Mouse (Mus musculus) lung, adult 2 months (tissue): Measurements from ENCODE around the gene Slc28a2. TPM values are rescaled to one million over a fixed set of nuclear protein-coding genes. Genes with fewer than 3 reads are reported as not detected.
"Not testable (repeated sequence)": the region's sequence is repeated elsewhere in the genome, so short reads cannot be mapped to it uniquely, and the experiment has no call there.

ENCODE experiments used
- DNase-seq: peaks from one replicate; pipeline ENCODE4 v3.0.0; 2022
- H3K4me1 ChIP-seq: fragments of 200-500 bp; 2 replicates; pipeline ENCODE4 v1.6.1; 2011; ENCODE audit warnings: low read length; ENCODE audit not compliant: control insufficient read depth, insufficient read depth
- H3K4me3 ChIP-seq: fragments of 200-500 bp; replicated peaks from 2 replicates; pipeline ENCODE3; 2011; ENCODE audit warnings: low read depth, mild to moderate bottlenecking, control low read depth, low read length; ENCODE audit errors: extremely low read depth
- CTCF ChIP-seq: fragments of 200-500 bp; IDR thresholded peaks from 2 replicates; pipeline ENCODE4 v1.5.1; 2011; ENCODE audit warnings: mild to moderate bottlenecking, low read length, control low read depth; ENCODE audit not compliant: insufficient read depth
- POLR2A ChIP-seq: fragments of 200-500 bp; IDR thresholded peaks from 2 replicates; pipeline ENCODE4 v1.6.1; 2011; ENCODE audit warnings: low read depth, mild to moderate bottlenecking, control low read depth, low read length, borderline replicate concordance; ENCODE audit errors: extremely low read depth
- WGBS: fragments of 180-500 bp; shearing (Covaris S2); methylation state at CpG from one replicate; pipeline ENCODE4 v1.1.7; 2018; 5-methylcytosine and 5-hydroxymethylcytosine counted together
- polyA plus RNA-seq: library from polyadenylated mRNA; depleted of rRNA; stranded (reverse); fragments of >200 nt; gene quantifications from 2 replicates; pipeline ENCODE4 v1.2.3, GENCODE M21; 2012; rRNA removed

Slc28a2 gene
- polyA plus RNA-seq: 1.5 and 2.7 TPM in 2 replicates

GRCm38 (mm10) chr2:122426200-122426599 is at the start of gene Slc28a2:
Gene Slc28a2, plus strand, starts transcription at chr2:122426477.
- DNase-seq, H3K4me3 ChIP-seq, H3K4me1 ChIP-seq: not testable (repeated sequence)
- 26% methylated on average over 3 of the region's 3 CpGs for WGBS

DNA sequence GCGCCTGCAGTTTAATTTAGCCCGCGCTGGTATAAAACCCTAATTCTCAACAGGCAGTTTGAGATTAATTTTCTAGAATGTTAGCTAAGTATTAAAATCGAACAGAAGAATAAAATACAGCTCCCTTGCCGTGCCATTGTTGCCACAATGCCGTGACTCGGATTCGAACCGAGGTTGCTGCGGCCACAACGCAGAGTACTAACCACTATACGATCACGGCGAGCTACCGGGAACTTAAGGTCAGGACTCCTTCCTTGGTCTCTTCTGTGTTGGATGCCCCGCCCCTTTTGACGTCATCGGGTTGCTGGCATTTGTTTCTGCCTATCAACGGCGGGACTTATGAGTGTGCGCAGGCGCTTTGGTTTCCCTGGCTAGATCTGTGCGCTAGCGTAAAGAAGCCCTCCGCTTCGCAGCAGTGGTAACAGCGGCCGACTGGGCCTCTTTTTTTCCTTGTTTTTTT is 49.0 kb upstream of the Slc28a2 start:
- H3K4me1 ChIP-seq: peaks cover 2% of the 10 kb centered on the region; the same call in 1 of the 2 replicates
- TF ChIP-seq CTCF (no peak), POLR2A (peak; percentile 90; the same call in 1 of the 2 replicates)
- peak; percentile 98 for DNase-seq
- peak overlapping the region; percentile 76 for H3K4me3 ChIP-seq
- WGBS: under 1% methylated on average over 28 of the region's 28 CpGs

DNA sequence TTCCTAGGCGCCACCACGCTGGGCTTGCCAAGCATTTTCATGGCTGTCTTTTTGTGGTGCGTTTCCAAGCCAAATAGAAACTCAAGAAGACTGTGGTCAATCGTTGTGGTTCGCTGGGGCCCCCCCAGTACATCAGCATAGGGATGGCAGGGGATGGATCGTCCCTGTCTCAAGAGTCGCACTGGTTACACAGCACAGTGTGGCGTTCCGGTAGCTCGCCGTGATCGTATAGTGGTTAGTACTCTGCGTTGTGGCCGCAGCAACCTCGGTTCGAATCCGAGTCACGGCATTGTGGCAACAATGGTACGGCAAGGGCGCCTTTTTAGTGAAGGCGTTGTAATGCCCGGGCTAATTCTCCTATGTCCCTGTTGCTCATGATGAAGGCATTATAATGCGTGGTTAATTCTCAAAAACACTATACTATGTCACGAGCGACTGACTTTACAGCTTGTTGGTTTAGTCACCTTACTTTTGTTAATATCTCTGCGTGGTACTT is 48.5 kb upstream of the Slc28a2 start:
- TF ChIP-seq POLR2A (no peak; the same call in 1 of the 2 replicates), CTCF (no peak)
- peak; percentile 77 for DNase-seq

DNA sequence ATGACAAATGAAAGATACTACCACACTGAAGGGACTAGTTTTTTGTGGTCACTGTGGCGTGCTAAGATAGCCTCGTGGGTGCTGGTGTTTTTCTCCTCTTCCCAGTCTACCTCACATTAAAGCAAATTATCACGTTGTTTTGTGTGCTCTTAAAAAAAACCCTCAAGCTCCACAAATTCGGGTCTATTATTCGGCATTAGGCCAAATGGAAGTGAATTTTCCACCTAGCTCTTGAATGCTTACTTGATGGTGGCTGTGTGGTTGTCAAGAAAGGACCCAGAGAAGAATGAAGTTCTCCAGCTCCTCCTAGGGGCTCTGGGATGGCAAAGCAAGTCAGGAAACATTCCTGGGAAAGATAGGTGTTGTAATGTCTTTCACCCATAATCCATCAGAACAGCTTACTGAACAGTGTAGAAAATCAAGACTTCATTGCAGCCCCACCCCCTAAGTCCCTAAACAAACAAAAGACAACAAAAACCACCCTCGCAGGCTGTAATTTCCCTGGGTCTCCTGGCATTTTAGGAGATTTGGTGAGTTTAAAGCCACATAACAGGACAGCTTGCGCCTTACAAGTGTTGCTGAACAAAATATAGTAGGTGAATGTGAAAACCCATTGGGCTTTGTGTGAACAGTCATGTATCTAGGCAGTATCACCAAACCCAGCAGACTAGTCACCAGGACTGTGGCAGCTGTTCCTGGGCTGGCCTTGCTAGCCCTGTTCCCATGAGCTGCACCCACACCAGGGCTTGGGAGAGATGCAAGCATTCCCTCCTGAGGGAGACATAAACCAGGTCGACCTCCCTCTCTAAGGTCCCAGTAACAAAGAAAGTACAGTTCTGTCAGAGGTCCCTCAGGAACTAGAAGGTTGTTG is 47.6 kb upstream of the Slc28a2 start:
- WGBS: 20% methylated on average over 8 of the region's 8 CpGs
- Histone ChIP-seq H3K4me1 (peaks cover 2% of the 10 kb centered on the region; the same call in 1 of the 2 replicates), H3K4me3 (peak overlapping the region; percentile 37)
- TF ChIP-seq POLR2A: no peak
- 0 out of 2 replicates have a peak, but pooled peaks have one; percentile 8 for TF ChIP-seq CTCF
- DNase-seq: peak; percentile 20

More for the DNA sequence above, 48.5 kb upstream of the Slc28a2 start:
- Histone ChIP-seq H3K4me3 (peak overlapping the region; percentile 76), H3K4me1 (peaks cover 2% of the 10 kb centered on the region; the same call in 1 of the 2 replicates)
- WGBS: under 1% methylated on average over 26 of the region's 26 CpGs

DNA sequence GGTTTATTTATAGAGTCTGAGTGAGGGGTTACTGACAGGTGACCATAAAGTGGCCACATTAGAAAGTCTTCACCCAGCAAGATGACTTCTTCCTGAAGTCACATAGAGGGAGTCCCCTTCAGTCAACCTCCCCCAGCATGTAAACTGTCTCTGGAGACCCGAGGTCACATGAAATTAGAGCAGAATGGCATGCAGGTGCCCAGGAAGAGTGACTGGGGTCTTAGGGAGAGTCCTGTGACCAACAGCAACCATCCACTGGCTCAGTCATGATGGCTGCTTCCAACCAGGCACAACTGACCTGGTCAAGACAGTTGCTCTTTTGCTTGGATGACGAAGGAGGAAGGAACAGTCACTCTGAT is 47.0 kb upstream of the Slc28a2 start:
- 39% methylated on average over 2 of the region's 2 CpGs for WGBS
- peaks cover 2% of the 10 kb centered on the region; the same call in 1 of the 2 replicates for H3K4me1 ChIP-seq
- no peak overlapping the region for H3K4me3 ChIP-seq
- TF ChIP-seq POLR2A: no peak
- TF ChIP-seq CTCF: no peak
- no peak for DNase-seq

GRCm38 (mm10) chr2:122380768-122381311 is 45.4 kb upstream of the Slc28a2 start:
- 10% methylated on average over 11 of the region's 11 CpGs for WGBS
- no peaks in the 10 kb centered on the region; the same call in 1 of the 2 replicates for H3K4me1 ChIP-seq
- peak overlapping the region; percentile 39 for H3K4me3 ChIP-seq
- peak; percentile 31 for DNase-seq
- TF ChIP-seq CTCF (peak; percentile 34; the same call in 1 of the 2 replicates), POLR2A (no peak)

DNA sequence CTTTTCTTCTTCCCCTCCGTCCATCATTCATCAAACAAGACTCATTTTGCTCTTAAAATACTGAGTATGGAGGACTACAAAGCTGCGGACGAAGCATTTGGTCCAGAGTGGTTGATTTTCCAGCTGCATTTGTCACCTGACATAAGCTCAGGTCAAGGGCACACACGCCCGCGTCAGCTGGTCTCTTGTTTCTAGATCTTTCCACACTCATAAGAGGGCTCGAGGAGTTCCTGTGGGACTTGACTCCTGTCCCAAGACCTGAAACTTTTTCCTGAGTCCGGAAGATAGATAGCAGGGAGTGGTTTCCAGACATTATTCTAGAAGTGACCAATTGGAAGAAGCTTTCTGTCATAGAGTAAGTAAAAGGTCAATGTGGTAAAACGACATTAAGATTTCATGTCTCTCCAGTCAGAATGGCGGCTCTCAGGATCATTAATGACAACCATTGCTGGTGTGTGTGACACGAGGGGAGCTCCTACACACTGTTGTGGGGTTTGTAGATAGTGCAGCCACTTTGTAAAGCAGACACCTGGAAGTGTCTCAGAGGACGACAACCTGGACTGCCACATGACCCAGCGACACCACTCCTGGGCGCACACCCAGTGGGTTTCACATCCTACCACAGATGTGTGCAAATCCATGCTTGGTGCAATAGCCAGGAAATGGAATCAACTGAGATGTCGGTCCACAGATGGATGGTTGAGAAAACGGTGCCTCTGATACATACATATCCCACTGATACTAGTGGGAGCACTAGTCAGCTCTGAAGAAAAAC is 44.8 kb upstream of the Slc28a2 start:
- H3K4me1 ChIP-seq: no peaks in the 10 kb centered on the region; the same call in 1 of the 2 replicates
- 58% methylated on average over 16 of the region's 16 CpGs for WGBS
- no peak for DNase-seq
- TF ChIP-seq CTCF (no peak), POLR2A (no peak)
- no peak overlapping the region for H3K4me3 ChIP-seq

DNA sequence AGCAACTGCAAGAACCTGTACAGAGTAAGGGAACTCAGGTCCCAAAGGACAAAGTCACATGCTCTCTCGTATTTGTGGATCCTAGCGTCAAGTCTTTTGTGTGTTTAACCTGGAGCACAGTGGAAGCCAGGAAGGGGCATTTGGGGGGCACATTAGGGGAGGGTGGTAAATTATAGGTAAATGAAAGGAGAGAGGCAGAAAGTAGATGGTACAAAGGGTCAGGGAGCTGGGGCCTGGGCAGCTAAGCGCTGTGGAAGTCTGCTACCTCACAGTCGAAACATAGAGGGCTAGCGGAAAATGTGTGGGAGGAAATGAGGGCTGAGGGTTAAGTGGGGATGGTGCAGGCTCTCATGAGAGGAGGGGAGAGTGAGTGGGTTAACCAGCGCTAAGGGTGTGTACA is 44.2 kb upstream of the Slc28a2 start:
- H3K4me3 ChIP-seq: no peak overlapping the region
- WGBS: 78% methylated on average over 6 of the region's 6 CpGs
- DNase-seq: no peak
- no peak for TF ChIP-seq CTCF
- TF ChIP-seq POLR2A: no peak
- no peaks in the 10 kb centered on the region; the same call in 1 of the 2 replicates for H3K4me1 ChIP-seq

GRCm38 (mm10) chr2:122385095-122385494 is 41.2 kb upstream of the Slc28a2 start:
- no peak for DNase-seq
- TF ChIP-seq CTCF (no peak), POLR2A (no peak)
- H3K4me1 ChIP-seq: no peaks in the 10 kb centered on the region
- no peak overlapping the region for H3K4me3 ChIP-seq
- WGBS: 45% methylated on average over 3 of the region's 3 CpGs

- WGBS: 92% methylated on average over 3 of the region's 3 CpGs
- not testable (repeated sequence) for H3K4me1 ChIP-seq, DNase-seq, H3K4me3 ChIP-seq
Measured at GRCm38 (mm10) chr2:122387135-122387534, 39.1 kb upstream of the Slc28a2 start.
